In the genomic region with DNA sequence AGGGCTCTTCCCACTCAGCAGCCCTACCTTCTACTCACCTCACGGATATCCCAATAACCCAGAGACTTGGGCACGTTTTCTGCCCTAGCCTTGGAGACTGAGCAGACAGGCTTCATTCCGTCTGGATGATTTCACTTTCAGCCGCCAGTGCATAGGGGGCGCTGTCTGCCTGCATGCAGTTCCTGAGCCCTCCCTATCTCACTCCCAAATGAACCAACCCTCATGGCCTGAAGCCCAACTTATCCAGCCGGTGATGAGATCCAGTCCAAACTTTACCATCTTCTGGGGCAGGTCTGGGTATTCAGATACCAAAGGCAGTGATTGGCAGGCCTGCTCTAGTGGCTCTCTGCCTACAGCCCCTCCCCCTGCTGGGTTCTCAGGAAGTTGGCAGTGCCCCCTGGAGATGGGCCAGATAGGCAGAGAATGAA, we compare ENCODE assay signal across 8 mouse cellular contexts. TPM values are rescaled to one million over a fixed set of nuclear protein-coding genes. Genes with fewer than 3 reads are reported as not detected.
DNase-seq lines count a peak whose midpoint lies in the region; ATAC-seq and TF ChIP-seq lines count a peak whose summit lies in the region.

No protein-coding gene starts in this region.

- H3K9ac ChIP-seq in liver, adult 2 months (ENCODE audit: low read depth, low read length): no peak overlapping the region

- no peaks in the 10 kb centered on the region for H3K36me3 ChIP-seq in liver, adult 2 months (ENCODE audit: control insufficient read depth, insufficient read depth, low read length)

- no peak overlapping the region for H3K27ac ChIP-seq in liver, adult 2 months (replicated peaks; ENCODE audit: insufficient read depth, low read depth, low read length)

- peak; percentile 61; the same call in 1 of the 2 replicates for ATAC-seq in monocyte, adult 5-6 weeks (replicated peaks; ENCODE audit: insufficient number of reproducible peaks, low FRiP score, low TSS enrichment, poor library complexity, severe bottlenecking)

- DNase-seq in right cerebral cortex, adult 18-20 months: peak; percentile 47
- no peak for DNase-seq in right cerebral cortex, postnatal 25 days
- DNase-seq in cerebellum, postnatal 14 days: peak; percentile 89 to 91
- DNase-seq in gastrocnemius, postnatal 25 days: peak; percentile 55
- DNase-seq in kidney, adult 18-20 months: peak; percentile 78
- peak; percentile 94 for DNase-seq in liver, adult 2 months (ENCODE audit: extremely low read depth, low read depth, low spot score)
- peak; percentile 9 to 11 for DNase-seq in thymus, adult 18-20 months

- WGBS in liver, adult 2 months: 4% methylated on average over 6 of the region's 6 CpGs

- TF ChIP-seq CTCF in liver, adult 2 months (IDR thresholded peaks at IDR 0.05; ENCODE audit: low read depth, low read length): peak; percentile 99

- no peak overlapping the region for H3K4me3 ChIP-seq in liver, adult 2 months (ENCODE audit: insufficient read depth, low read depth, low read length)

- peaks cover 13% of the 10 kb centered on the region for H3K4me1 ChIP-seq in liver, adult 2 months (ENCODE audit: control insufficient read depth, insufficient read depth, low read length)

- TF ChIP-seq POLR2A in liver, adult 2 months (IDR thresholded peaks at IDR 0.05; ENCODE audit: extremely low read depth, insufficient read depth, low read length): no peak

- H3K79me2 ChIP-seq in liver, adult 2 months (ENCODE audit: control insufficient read depth, insufficient read depth, low read length): no peaks in the 10 kb centered on the region

- H3K27me3 ChIP-seq in liver, adult 2 months (ENCODE audit: control insufficient read depth, insufficient read depth, low read length): no peaks in the 10 kb centered on the region

RNA-seq across cellular contexts. Expression of gene Gstm6, which starts 9.8 kb away (rescaled TPM):
- total RNA-seq in gastrocnemius, postnatal 25 days (2021): under 1 TPM; 0.38 to 1.00 TPM
- 96.1 and 97.1 TPM in 2 replicates for total RNA-seq in liver, adult 2 months (2014; rRNA removed)
- polyA plus RNA-seq in liver, adult 2 months (2012; rRNA removed): 138 and 146 TPM in 2 replicates
- not detected in 3 replicates for total RNA-seq in monocyte, adult 5-6 weeks (2017)

RNA-seq across cellular contexts. Expression of gene Gstm3, which starts 15.7 kb away (rescaled TPM):
- total RNA-seq in gastrocnemius, postnatal 25 days (2021): not detected
- 34.1 and 107 TPM in 2 replicates for total RNA-seq in liver, adult 2 months (2014; rRNA removed)
- polyA plus RNA-seq in liver, adult 2 months (2012; rRNA removed): 145 and 164 TPM in 2 replicates
- not detected in 3 replicates for total RNA-seq in monocyte, adult 5-6 weeks (2017)

RNA-seq across cellular contexts. Expression of gene Gstm7, which starts 21.7 kb away (rescaled TPM):
- 10 to 100 TPM; 14.2 to 15.0 TPM for total RNA-seq in gastrocnemius, postnatal 25 days (2021)
- total RNA-seq in liver, adult 2 months (2014; rRNA removed): 69.8 and 99.1 TPM in 2 replicates
- 108 and 130 TPM in 2 replicates for polyA plus RNA-seq in liver, adult 2 months (2012; rRNA removed)
- total RNA-seq in monocyte, adult 5-6 weeks (2017): not detected in 3 replicates

RNA-seq across cellular contexts. Expression of gene Gstm2, which starts 32.9 kb away (rescaled TPM):
- 100 to 1,000 TPM in 1 of 2 experiments, 10 to 100 TPM in 1; 77.6 to 100 TPM for total RNA-seq in gastrocnemius, postnatal 25 days (2021)
- total RNA-seq in liver, adult 2 months (2014; rRNA removed): 79.1 and 88.5 TPM in 2 replicates
- polyA plus RNA-seq in liver, adult 2 months (2012; rRNA removed): 222 and 270 TPM in 2 replicates
- total RNA-seq in monocyte, adult 5-6 weeks (2017): not detected in 3 replicates

RNA-seq across cellular contexts. Expression of gene Gstm5, which starts 57.7 kb away (rescaled TPM):
- total RNA-seq in gastrocnemius, postnatal 25 days (2021): 10 to 100 TPM; 72.6 to 73.7 TPM
- total RNA-seq in liver, adult 2 months (2014; rRNA removed): 17.9 and 21.8 TPM in 2 replicates
- polyA plus RNA-seq in liver, adult 2 months (2012; rRNA removed): 11.4 and 12.5 TPM in 2 replicates
- total RNA-seq in monocyte, adult 5-6 weeks (2017): 5.0 to 6.9 TPM in 2 of 3 replicates, not detected in the other

Comparison
In these comparisons a context has a peak if more than half of its experiments do, and no peak if none do; other contexts are left out.
1. RNA of gene Gstm6, which starts 9.8 kb away (total RNA-seq): 96.1 to 97.1 TPM in liver, adult 2 months; 0.38 to 1.00 TPM in gastrocnemius, postnatal 25 days and not detected in monocyte, adult 5-6 weeks; every median in the first group is over 10 times any median in the second.
2. RNA of gene Gstm3, which starts 15.7 kb away (total RNA-seq): 34.1 to 107 TPM in liver, adult 2 months; not detected in gastrocnemius, postnatal 25 days and not detected in monocyte, adult 5-6 weeks; every median in the first group is over 10 times any median in the second.
3. RNA of gene Gstm7, which starts 21.7 kb away (total RNA-seq): 69.8 to 99.1 TPM in liver, adult 2 months and 14.2 to 15.0 TPM in gastrocnemius, postnatal 25 days; not detected in monocyte, adult 5-6 weeks; every median in the first group is over 10 times any median in the second.